Mouse (Mus musculus) thymus, adult 18-20 months (tissue): ENCODE measurements at regions not wholly inside any gene's neighbourhood (a gene's known extent, or its start where the extent isn't known, plus 50 kb on each side); places are given as distances from the start of the nearest gene placed in this dataset.
"Not testable (repeated sequence)": the region's sequence is repeated elsewhere in the genome, so short reads cannot be mapped to it uniquely, and the experiment has no call there.

Source experiments
- DNase-seq, 2 experiments: peaks; one replicate each; pipeline ENCODE4 v3.0.0; 2022; ENCODE audit warnings: mixed read lengths in 2 of 2

DNA sequence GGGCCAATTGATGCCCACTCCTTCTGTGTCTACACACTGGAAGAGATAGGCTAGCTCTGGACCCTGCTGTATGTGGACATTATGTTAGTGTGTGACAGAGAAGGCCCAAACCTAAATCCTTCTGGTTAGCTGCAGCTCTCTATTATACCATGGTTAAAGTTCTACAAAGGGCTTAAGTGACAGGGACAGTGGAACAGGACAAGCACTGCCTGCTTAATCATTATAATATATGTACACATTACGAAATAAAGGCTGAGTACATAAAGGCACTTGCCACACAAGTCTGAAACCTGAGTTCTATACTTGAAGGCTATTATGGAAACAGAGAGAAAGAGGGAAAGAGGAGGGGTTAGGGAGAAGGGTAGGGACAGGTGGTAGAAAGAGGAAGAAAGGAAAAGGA is 55.2 kb downstream of the Rdh14 start:
- no peak for DNase-seq

DNA sequence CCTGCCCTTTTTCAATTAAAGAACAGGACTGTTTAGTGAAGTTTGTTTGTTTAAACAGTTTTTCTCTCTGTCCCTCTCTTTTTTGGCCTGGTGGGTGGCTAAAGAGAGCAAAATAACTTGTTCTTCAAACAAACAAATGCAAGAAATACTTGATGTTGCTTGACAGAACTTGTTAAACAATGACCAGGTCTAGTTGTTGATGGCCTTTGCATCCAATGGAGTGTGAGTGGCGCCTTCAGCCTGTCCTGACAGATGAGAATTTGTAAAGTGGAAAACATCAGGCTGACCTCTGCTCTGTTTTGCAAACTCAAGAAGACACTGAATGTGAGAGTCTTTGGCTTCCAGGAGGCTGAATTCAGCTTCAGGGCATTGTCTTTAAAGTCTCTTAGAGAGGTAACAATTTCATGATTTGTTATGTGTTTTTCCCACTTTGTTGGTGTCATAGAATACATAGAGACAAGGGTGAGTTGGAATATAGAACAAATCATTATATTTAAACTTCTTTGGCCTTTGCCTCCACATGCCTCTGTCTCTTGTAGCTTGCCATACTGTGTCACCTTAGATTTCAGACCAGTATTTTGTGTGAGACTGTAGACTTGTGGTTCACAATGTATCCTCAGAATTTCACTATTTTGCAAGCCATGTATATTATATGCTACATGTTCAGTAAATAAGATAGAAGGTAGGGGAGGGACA is 67.5 kb downstream of the Rdh14 start:
- DNase-seq = no peak

DNA sequence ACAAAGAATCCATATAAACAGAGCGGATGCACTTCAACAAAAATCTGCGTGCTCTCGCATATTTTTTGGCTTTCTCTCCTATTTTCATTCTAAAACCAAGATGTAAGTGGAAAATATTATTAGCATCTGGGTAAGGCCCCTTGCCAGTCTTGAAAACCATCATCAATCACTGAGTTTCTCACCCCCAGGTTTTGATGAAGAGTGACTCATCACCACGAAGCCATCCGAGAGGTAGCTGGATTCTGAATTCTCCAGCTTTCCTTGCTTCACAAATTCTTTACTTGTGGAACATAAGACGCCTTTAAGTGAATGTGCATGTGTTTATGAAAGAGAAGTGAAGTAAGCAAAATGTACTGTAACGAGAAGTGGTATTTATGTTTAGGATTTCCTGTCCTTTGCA is 71.2 kb downstream of the Rdh14 start:
- no peak for DNase-seq

DNA sequence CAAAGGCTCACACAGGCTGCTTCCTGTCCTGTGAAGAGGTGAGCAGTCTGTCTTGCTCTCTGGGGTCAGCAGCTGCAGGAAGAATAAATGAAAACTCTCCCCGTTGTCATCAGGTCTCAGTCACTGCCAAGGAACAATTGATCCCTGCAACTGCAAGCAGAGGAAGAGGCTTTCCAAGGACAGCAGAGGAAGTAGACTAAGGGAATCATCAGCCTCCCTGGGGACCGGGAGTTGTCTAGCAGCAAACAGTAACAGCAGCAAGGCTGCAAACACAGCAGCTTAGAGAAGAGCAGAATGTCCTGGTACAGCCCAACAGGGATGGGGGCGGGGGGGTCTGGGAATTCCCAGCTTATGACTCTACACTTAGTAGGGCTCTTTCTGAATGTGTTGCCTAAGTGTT is 72.4 kb downstream of the Rdh14 start:
- no peak for DNase-seq

DNA sequence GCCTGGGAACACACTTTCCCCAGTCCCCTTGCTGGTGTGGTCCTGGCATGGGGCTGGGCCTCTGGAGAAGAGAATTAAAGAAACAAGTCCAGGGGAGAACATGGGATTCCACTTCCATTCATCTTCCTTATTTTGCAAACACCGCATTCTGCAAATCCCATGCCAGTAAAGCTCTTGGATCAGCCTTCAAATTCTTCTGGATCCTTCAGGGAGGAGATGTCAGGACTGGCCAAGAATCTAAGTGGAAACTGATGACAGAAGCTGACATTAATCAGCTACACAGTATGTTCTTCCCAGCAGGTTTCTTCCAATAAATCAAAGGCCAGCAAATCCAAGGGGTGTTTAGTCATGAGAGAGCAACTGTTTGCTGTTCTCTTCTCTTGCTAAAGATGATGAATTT is 83.4 kb downstream of the Rdh14 start:
- DNase-seq = no peak

DNA sequence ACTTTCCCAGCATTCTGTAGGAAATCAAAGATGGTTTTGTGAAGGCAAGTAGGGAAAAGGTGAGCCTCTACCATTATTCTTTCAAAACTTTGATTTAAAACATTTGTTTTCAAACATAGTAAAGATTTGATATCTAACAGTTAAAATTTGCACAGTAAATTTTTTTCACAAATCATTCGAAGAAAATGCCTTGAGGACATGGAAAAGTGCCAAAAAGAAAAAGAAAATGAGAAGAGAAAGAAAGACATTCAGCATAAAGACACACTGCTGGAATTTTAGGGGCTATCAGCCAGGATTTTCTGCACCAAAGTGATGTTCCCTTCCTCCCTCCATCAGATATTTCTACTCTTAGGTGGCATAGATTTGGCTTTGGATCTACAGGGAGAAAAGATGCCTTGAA is 90.2 kb downstream of the Rdh14 start:
- DNase-seq = no peak

DNA sequence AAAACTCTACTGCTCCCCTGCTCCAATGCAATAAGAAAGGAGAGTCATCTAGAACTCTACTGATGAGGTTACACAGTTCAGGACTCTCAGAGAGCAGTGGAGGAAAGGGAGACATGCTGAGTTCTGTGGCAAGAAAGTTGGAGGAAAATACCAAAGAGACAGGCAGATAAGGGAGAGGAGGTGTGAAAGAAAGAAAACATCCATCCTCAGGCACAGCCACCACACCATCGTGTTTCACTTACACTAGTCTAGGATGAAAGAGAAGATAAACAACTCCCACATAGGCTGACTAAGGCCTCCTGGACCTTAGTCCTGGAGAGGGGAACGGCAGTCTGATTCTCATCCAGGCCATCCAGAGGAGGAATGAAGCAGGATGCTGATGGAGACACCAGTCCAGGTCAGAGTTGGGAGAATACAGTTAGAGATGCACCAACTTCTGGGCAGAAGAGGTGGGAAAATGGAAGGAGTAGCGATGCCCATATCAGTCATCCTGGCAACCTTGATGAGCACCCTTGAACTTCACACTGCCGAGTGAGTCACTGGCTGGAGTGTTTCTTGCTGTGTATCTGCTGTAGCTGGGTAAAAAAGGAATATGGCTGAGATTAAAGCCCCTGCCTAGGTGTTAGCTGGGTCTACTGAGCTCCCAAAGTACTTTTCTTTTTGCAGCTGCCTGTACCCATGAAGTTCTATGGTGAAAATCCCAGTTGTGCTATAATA is 91.9 kb downstream of the Rdh14 start:
- DNase-seq = no peak

DNA sequence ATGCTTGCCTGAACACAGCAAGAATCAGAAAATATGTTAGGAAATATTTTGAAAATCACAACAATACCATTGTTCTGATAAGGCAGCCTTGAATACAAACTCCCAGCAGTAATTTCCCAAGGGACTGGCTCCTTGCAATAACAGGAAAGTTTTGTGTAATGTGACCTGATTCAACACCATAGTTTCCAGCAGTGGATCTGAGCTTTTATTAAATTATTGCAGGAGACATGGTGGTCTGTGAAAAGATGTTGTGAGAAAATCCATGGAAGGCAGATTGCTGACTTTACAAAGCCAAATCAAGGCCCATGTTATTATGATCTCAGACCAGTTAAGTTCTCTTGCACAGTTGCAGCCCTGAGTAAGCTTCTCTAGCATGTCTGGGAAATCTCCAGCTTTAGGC is 116.1 kb downstream of the Rdh14 start:
- no peak for DNase-seq

DNA sequence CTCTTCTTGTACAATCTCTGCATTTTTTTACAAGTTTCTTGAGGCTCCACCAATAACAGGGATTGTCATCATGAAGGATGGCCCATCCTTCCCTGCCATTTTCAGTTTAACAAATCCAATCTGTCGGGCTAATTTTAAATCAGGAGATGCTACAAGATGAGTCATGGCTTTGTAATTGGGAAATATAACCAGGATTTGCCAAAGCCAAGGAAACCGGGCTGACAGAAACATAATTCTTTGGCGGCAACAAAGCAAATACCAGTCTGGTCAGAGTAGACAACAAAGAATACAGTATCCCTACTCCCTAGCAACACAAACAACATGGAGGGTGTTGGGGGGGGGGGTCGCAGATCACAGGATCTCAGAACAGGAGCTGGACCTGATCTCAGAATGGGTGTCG is 123.0 kb downstream of the Rdh14 start:
- no peak for DNase-seq

DNA sequence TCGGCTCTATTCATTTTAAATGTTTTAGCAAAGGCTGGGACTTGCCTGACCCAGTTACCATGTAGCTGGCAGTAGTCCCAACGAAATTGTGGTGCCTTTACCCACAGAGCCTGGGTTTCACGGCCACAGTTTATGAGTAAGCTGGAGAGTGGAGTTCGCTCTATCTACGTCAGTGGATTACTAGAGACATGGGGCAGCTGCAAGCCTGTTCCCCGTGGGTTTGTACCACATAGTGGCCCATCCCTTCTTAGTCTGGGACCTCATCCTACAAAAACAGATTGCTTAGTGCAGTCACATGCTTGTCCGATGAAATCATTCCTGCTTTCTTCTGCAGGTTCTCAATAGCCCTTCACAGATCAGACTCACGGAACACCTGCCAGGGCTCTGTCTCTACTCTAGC is 123.7 kb downstream of the Rdh14 start:
- no peak for DNase-seq

DNA sequence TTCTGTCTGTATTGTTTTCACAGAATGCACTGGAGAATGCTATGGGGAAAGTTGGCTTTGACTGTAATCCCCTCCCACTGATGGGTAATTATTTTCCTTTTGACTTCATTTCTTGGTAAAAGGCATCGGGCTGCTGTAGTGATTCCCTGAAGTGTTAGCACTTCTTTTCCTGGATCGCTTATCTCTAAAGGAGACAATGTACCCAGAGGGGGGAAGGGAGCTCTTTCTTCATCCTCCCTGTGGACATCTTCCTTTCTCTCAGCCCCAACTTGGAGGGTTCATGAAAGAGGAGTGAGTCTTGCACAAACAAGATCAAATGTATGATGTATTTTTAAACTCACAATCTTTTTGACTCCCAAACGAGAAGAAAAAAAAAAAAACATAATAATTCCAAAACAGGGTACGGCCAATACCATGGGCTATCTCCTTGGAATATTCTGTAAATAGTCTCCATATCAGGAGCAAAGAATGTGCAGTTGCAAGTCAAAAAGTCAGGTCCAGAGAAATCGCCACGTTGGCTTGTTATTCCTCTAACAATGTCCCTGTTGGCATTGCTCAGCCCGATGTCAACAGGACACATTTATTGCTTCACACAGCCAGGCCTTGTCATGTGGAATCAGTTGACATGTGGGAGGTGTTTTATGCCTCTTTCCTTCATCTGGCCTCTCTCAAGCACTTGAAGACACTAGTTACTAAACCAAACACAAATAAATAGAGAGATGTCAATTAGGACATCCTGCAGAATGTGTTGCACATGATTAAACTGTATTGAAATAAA is 134.1 kb downstream of the Rdh14 start:
- no peak for DNase-seq

DNA sequence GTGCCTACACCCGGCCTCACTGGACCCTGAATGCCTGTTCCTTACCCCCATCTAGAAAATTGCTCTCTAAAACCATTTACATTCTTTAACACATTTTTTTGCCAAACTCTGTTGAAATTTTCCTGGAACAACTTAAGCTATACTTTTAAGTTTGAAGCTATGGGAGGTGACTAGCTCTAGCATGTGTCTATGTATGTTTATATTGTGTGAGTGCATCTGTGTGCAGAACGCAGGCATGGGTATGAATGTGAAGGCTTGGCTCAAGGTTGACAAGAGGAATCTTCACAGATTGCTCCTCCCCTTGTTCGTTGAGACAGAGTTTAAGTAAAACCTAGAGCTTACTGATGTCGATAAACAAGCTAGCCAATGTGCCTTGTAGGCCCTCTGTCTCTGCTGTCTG is 135.4 kb downstream of the Rdh14 start:
- DNase-seq = no peak

DNA sequence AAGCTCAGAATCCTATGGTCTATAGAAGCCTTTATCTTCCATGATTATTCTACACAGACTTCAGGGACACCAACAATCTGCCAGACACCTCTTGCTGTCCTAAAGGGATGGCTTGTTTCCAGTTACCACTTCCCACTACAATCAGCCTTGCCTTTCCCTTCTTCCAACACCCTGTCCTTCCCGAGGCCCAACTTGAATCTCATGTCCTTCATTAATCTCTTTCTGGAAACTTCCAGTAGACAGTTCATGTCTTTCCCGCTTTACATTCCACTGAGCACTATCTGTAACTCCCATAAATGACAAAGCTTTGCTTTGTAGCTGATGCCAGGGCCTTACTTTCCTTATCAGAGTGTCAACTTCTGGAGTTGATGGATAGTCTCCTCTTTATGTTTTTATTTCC is 138.5 kb downstream of the Rdh14 start:
- DNase-seq = no peak

DNA sequence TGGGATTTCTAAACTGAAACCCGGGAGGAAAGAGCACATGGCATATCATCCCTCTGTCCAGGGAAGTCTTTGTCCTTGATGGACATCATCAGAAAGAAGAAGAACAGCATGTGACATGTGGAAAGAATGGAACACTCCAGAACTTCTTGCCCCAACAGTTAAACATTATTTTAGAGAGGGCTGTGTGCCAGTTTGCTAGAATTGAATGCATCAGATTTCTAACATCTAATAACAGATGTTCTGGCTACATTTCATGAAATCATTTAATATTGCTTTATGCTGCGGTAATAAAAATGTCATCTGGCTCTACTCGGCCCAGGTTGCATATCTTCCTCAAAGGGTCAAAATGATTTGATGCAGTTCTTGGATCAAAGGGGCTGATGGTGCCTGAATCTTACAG is 140.4 kb downstream of the Rdh14 start:
- DNase-seq = no peak

DNA sequence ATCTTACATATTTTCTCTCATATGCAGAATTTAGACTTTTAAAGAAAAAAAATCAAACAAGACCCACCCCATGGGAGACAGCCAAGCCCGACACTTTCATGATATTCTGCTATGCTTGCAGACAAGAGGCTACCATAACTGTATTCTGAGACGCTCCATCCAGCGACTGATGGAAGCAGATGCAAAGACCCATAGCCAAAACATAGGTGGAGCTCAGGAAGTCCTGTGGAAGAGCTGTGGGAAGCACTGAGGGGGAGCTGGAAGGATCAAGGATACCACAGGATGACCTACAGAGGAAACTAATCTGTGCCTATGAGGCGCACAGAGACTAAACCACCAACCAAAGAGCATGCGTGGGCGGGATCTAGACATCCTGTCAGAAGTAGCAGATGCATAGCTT is 143.4 kb downstream of the Rdh14 start:
- no peak for DNase-seq

DNA sequence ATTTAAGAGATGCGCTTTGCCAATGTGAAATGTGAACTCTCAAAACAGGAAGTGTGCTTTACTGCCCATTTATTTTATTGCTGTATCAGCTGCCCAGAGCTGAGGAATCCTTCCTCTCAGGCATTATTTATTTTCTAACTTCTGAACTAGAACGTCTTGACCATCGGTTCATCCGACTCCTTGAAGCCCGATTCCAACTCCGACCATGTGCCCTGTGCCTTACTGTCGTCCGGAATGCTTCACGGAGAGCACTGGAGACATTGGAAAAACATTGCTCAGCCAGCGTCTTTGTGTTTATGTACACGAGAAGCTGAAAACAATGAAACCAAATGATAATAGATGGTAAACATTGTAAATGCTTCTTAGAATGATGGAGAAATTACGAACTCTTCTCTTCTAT is 145.7 kb downstream of the Rdh14 start:
- DNase-seq = no peak

DNA sequence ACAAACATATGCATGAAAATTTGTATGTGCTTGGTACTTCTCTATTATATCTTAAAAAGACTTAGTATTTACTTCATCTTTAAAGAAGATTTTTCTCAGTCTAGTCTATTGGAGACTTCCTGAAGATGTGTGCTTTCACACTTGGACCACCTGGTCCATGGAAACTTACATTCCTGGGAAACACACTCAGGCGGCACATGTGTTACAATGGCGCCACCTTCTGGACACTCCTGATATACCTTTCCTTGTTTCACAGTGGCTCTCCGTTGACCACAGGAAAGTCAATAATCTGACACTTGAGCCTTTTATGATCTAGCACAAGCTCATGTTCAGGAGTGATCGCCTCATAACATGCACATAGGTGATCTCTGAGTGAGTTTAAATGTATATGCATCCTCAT is 146.5 kb downstream of the Rdh14 start:
- no peak for DNase-seq

DNA sequence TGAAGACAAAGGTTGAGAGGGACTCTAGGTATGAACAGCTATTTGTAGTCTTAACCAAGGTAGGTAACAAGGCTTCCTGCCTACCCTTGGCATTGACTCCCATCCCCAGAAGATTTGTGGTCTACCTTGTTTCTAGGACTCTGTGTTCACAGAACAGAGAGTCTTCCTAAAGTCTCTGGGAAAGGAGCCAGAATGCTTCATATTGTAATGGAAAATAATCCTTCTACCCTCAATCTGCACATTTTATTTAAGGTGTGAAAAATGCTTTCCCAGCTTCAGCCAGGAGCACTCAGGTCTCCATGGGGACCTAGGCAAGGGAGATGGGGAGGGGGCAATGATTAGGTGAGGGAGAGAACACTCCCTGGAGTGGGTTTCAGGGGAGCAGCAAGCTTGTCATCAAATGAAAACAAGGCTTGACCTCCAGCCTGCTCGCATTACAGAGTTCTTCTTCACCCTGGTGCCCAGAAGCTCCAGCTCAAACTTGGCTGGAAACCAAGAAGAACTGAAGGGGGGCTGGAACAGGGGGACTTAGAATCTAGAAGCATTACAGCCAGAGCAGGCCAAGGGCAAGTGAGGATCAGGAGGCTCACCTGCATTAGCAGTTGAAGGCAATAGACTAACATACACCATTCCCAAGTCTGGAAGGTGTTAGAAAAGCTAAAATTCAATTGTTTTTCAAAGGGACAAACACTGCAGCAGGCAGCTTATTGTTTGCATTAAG is 159.1 kb downstream of the Rdh14 start:
- DNase-seq = no peak

DNA sequence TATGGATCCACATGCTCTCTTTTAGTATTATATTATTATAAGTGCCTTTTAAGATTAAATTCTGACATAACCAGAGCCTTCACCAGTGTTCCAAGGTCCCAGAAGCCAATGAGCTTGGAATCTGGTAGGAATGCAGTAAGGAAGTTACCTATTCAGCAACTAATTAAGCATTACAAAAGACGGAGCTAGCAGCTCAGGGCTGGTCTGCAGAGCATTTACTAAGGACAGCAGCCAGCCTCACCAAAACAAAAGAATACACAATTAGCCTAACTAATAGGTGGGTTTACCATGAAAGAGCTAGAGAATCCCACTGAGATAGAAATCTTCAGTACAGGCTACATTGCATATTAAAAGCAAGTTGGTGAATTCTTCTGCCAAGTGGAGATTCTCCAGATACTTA is 164.1 kb downstream of the Rdh14 start:
- DNase-seq = not testable (repeated sequence)

DNA sequence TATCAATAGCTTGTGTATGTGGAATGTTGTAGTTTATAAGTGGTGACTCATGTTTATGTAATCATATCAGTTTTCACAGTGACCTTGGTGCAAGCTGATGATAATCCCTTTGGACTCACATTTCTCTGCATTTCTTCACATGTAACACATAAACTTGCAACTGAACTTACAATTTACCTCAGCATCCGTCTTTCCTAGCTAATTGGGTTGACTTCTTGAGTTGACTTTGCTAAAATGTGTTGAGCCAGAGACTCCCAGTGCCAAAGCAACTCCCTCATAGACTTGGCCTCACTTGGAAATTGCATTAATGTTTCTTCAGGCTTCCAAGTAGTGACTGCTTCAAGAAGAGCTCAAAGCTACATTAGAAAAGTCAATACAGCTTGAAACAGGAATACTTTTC is 172.4 kb downstream of the Rdh14 start:
- DNase-seq = no peak

DNA sequence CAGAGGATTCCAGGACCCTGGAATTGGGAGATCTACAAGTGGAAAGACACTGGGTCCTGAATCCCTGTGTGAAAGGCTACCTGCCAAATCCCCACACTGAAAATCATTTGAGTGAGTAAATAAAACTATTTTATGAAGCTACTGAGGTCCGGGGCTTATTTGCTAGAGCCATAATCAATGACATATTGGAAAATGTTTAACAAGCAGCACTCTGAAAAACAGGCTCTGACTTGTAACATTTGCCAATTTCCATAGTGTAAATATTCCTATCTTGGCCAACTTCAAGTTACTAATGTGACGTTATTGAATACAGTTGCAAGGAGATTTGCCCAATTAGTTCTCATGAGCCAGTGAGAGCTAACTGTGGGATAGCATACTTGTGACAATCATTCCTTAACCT is 177.3 kb downstream of the Rdh14 start:
- no peak for DNase-seq

DNA sequence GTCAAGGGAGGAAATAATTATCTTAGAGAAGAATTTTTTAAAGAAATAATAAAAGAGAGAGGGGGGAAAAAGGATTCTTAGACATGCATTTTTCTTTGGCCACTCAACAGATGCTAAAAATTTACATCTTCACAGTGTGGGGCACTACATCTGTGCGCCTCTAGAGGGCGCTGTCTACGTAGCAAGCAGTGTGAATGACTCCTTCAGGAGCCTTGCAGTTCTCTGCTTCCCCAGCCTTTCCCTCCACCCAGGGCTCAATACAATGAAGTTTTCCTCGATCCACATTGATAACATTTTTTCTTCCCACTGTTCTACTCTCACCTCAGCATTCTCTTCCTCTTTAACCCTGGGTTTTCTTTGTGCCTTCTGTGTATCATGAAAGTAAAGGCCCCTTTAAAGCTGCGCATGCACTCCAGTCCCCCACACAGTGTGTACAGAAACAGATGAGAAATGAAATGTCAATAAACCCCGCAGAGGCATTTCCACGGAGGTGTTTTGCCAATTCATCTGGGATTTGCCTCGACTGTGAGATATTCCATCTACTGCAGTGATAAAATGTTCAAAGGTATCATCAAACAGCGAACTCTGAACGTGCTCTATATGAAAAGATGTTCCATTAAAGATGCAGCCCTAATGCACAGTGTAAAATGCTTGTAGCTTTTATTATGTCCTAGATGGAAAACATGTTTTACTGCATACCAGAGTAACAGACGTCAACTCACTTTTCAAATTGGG is 181.2 kb downstream of the Rdh14 start:
- no peak for DNase-seq

DNA sequence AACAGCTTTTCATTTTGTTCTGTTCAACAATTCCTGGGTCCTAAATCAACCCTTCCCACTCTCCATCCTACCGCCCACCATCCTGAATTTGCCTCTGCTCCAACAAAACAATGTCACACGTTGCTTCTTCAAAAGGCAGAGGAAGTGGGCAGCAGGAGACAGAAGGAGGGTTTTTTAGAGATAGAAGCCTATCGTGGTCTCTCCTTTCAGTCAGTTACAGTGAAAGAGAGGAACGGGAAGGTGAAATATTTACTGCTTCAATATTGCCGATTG is 181.7 kb downstream of the Rdh14 start:
- DNase-seq = no peak
